Mouse (Mus musculus) midbrain, embryonic 16.5 days (tissue): ENCODE measurements around the gene Ankrd33. TPM values are rescaled to one million over a fixed set of nuclear protein-coding genes. Genes with fewer than 3 reads are reported as not detected.

Source experiments
- ATAC-seq: fragments of 200-750 bp; cut with Nextera tagmentation; 2 replicates; pipeline ENCODE4 v1.8.0; 2017; ENCODE audit warnings: moderate TSS enrichment
- H3K27ac ChIP-seq: fragments of 300-500 bp; sonication (generic); 2 replicates; pipeline ENCODE4 v1.5.1; 2014; ENCODE audit warnings: mild to moderate bottlenecking, low read length, mixed read lengths
- H3K27me3 ChIP-seq: fragments of 300-500 bp; sonication (generic); 2 replicates; pipeline ENCODE4 v1.6.1; 2014; ENCODE audit warnings: low read depth, low read length, mixed read lengths; ENCODE audit not compliant: control insufficient read depth, insufficient read depth
- H3K36me3 ChIP-seq: fragments of 300-500 bp; sonication (generic); 2 replicates; pipeline ENCODE4 v1.6.1; 2014; ENCODE audit warnings: mild to moderate bottlenecking, low read length, moderate library complexity, mixed read lengths; ENCODE audit not compliant: control insufficient read depth, insufficient read depth
- H3K4me1 ChIP-seq: fragments of 300-500 bp; sonication (generic); 2 replicates; pipeline ENCODE4 v1.6.1; 2014; ENCODE audit warnings: mild to moderate bottlenecking, low read length, mixed read lengths; ENCODE audit not compliant: control insufficient read depth, insufficient read depth
- H3K4me2 ChIP-seq: fragments of 300-500 bp; sonication (generic); 2 replicates; pipeline ENCODE4 v1.6.1; 2014; ENCODE audit warnings: mild to moderate bottlenecking, low read length, mixed read lengths
- H3K4me3 ChIP-seq: fragments of 300-500 bp; sonication (generic); 2 replicates; pipeline ENCODE4 v1.5.1; 2014; ENCODE audit warnings: low read depth, mild to moderate bottlenecking, low read length, moderate library complexity, mixed read lengths
- H3K9ac ChIP-seq: fragments of 300-500 bp; sonication (generic); 2 replicates; pipeline ENCODE4 v1.6.1; 2014; ENCODE audit warnings: low read depth, low read length, mixed read lengths
- H3K9me3 ChIP-seq: fragments of 300-500 bp; sonication (generic); replicated peaks from 2 replicates; pipeline ENCODE4 v1.6.1; 2014; ENCODE audit warnings: mild to moderate bottlenecking, low read length, mixed read lengths; ENCODE audit not compliant: control insufficient read depth, poor library complexity, severe bottlenecking
- WGBS: fragments of 180-500 bp; shearing (Covaris S2); extraction: QIAGEN DNeasy Blood & Tissue Kit; methylation state at CpG from one replicate; pipeline ENCODE4 v1.1.7; 2014; 5-methylcytosine and 5-hydroxymethylcytosine counted together
- polyA plus RNA-seq: library from polyadenylated mRNA; unstranded; fragments of >200 nt; fragmentation: Nextera tagmentation; extraction: Ambion mirVana; gene quantifications from 2 replicates; pipeline ENCODE4 v1.2.1, GENCODE M21; 2015

The Ankrd33 gene
- polyA plus RNA-seq, result not detected in 2 replicates

DNA sequence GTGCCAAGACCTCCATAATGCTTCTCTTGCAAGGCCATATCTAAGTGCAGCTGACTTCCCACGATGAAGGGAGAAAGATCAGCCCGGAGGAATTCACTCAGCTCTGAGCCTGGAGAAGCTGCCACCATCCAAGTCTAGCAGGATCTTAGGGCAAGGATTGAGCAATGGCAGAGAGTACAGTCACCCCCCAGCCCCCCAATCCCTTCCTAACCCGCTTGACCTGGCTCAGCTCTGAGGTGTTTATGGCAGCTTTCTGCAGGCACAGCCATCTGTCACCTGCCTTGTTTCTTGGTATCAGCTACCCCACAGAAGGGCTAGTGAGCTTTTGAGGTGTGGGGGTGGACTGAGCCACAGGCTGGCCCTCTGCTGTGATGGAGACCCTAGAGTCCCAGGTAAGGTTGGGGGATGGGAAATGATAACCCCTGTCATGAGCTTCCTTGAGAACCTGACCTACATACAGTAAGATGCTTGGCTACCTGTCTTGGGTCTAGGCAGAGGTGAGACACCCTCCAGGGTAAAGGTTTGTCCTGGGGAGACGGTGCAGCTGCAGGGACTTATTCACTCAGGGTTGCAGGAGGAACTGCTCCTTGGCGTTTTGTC, at the start of gene Ankrd33:
Gene Ankrd33, plus strand, starts transcription at position 245 of the 600 bp plus-strand sequence.
- no peaks in the 10 kb centered on the region for H3K4me1 ChIP-seq
- H3K27ac ChIP-seq, result no peak within 1 kb of the TSS
- no peak within 1 kb of the TSS for H3K4me3 ChIP-seq
- no peaks in the 10 kb centered on the region for H3K27me3 ChIP-seq
- WGBS, result 82% methylated on average over 5 of the region's 5 CpGs
- no peak within 1 kb of the TSS for H3K4me2 ChIP-seq
- no peaks in the 10 kb centered on the region for H3K36me3 ChIP-seq
- no peaks in the 10 kb centered on the region; the same call in 1 of the 2 replicates for H3K9me3 ChIP-seq
- no peak within 1 kb of the TSS for H3K9ac ChIP-seq
- no peak for ATAC-seq

DNA sequence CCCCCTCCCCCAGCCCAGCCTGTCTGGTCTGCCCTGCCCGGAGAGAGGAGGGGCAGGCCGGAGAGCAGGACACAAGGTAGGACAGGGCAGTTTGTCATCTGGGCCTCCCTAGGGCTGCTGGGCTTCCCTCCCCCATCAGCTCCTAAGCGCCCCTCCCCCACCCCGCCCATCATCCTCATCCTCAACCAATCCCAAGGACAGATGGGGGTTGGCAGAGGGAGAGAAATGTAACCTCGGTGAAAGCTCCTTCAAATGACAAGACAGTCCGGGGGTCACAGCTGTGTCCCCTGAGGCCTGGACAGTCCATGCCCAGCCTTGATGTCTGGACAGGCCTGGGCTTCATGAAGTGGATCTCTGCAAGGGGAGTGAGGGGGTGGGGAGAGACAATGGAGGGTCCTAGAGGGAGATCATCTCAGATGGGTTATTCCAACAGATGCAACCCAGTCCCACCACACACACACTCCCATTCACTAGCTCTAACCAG, 49.1 kb upstream of the Ankrd33 start:
- no peaks in the 10 kb centered on the region for H3K36me3 ChIP-seq
- H3K4me3 ChIP-seq, result no peak overlapping the region
- WGBS, result 10% methylated on average over 5 of the region's 6 CpGs
- H3K9ac ChIP-seq, result no peak overlapping the region
- H3K27ac ChIP-seq, result no peak overlapping the region
- H3K4me1 ChIP-seq, result peaks cover 9% of the 10 kb centered on the region; the same call in 1 of the 2 replicates
- H3K9me3 ChIP-seq, result no peaks in the 10 kb centered on the region
- H3K27me3 ChIP-seq, result no peaks in the 10 kb centered on the region
- no peak overlapping the region for H3K4me2 ChIP-seq
- no peak for ATAC-seq

DNA sequence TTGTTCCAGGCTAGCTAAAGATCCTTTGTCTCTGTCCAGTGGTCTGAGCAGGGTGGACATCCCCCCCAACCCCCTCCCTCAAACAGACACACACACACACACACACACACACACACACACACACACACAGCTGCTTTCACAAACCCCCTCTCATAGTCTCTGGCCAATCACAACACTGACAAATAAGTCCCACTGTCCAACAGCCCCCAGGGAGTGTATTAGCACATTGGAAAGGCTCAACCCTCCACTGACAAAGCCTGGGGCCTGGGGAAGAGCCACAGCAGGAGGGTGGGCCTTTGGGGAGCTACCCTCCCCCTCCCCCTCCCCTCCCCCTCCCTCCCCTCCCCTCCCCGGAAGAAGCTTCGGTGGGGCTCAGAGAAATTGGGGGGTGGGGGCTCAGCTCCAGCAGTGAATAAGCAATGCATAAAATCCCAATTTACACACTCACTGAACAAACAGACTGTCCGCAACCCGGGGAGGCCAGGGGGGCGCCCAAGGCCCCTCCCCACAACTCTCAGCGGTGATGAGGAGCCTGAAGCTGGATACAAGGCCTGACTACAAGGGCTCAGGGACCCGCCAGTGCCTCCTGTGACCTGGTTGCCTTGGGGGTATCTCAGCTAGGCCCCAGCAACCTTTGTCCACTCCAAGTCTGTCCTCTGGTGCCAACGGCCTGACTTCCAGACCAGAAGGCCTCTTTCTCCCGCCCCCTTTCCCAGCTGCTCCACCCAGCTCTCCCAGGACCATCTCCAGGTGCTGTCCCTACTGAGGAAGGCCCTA, 48.4 kb upstream of the Ankrd33 start:
- no peaks in the 10 kb centered on the region for H3K9me3 ChIP-seq
- H3K27me3 ChIP-seq, result no peaks in the 10 kb centered on the region
- no peaks in the 10 kb centered on the region for H3K36me3 ChIP-seq
- H3K9ac ChIP-seq, result no peak overlapping the region
- WGBS, result 22% methylated on average over 7 of the region's 9 CpGs
- no peak overlapping the region for H3K4me3 ChIP-seq
- H3K4me2 ChIP-seq, result no peak overlapping the region
- H3K27ac ChIP-seq, result no peak overlapping the region
- peaks cover 9% of the 10 kb centered on the region; the same call in 1 of the 2 replicates for H3K4me1 ChIP-seq
- ATAC-seq, result no peak

DNA sequence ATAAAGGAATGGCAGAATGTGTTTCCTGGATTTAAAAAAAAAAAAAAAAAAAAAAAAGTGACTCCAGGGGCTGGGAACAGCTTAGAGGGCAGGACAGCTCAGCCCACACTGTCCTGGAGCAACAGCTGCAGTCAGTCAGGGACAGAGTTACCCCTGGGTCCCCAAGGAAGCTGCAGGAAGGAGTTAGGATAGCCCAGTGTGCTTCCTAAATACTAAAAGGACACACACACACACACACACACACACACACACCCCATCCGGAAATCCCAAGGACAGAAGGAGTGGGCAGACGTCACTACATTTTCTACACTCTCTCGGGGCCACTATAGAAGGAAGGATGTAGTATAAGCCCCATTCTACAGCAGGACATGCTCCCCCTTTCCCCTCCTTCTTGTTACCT, 47.5 kb upstream of the Ankrd33 start:
- no peak for ATAC-seq
- no peaks in the 10 kb centered on the region for H3K9me3 ChIP-seq
- no peak overlapping the region for H3K27ac ChIP-seq
- WGBS, result 40% methylated on average over 3 of the region's 3 CpGs
- H3K4me3 ChIP-seq, result no peak overlapping the region
- H3K9ac ChIP-seq, result no peak overlapping the region
- H3K4me1 ChIP-seq, result peaks cover 9% of the 10 kb centered on the region; the same call in 1 of the 2 replicates
- no peaks in the 10 kb centered on the region for H3K27me3 ChIP-seq
- no peak overlapping the region for H3K4me2 ChIP-seq
- H3K36me3 ChIP-seq, result no peaks in the 10 kb centered on the region

DNA sequence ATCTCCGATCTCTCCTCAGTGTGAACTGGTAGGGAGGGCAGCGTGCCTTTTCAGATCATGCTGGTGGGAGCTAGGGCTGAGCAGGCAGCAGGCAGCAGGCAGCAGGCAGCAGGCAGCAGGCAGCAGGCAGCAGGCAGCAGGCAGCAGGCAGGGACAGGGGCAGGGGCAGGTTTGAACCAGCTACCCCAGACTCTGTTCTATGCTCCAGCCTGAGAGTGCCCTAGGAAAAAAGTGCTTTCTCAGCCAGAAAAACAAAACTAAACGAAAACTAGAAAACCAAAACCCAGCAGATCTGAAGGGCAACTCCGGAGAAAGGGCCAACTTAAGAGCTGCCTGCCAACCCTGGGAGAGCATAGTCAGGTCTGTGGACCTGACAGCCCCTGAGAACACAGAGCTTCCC, 46.9 kb upstream of the Ankrd33 start:
- H3K27ac ChIP-seq, result no peak overlapping the region

DNA sequence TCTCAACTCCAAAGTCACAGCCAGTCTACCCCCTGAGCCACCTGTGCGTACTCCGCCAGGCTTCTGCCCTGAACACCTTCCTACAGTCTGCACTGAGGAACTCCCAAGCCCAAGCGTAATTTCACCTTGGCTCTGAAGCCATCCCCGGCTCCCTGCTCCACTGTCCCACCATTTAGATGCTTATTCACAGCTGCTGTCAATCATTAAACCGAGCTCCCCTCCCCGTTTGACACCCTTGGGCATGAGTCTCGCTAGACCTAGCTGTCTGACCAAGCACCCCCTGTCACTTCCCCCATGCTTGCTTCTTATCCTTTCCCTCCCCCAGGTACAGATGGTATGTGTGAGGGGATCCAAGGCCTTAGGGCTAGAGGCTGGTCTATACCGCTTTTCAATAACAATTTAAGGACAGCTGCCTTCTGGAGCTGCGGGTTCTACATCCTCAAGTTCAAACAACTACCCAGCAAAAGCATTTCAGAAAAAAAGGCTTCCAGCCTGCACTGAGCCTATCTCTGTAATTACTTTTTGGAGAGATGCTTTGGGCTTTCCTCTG, 45.8 kb upstream of the Ankrd33 start:
- Histone ChIP-seq H3K27me3 (no peaks in the 10 kb centered on the region), H3K9me3 (no peaks in the 10 kb centered on the region), H3K9ac (no peak overlapping the region), H3K4me3 (no peak overlapping the region), H3K27ac (no peak overlapping the region), H3K4me1 (peaks cover 9% of the 10 kb centered on the region; the same call in 1 of the 2 replicates), H3K4me2 (no peak overlapping the region), H3K36me3 (no peaks in the 10 kb centered on the region)
- no peak for ATAC-seq
- 46% methylated on average over 9 of the region's 9 CpGs for WGBS

More for the DNA sequence above, 46.9 kb upstream of the Ankrd33 start:
- H3K36me3 ChIP-seq, result no peaks in the 10 kb centered on the region
- no peak for ATAC-seq
- H3K4me1 ChIP-seq, result peaks cover 9% of the 10 kb centered on the region; the same call in 1 of the 2 replicates
- H3K4me2 ChIP-seq, result no peak overlapping the region
- no peak overlapping the region for H3K9ac ChIP-seq
- H3K27me3 ChIP-seq, result no peaks in the 10 kb centered on the region
- WGBS, result 43% methylated on average over 4 of the region's 4 CpGs
- H3K9me3 ChIP-seq, result no peaks in the 10 kb centered on the region
- no peak overlapping the region for H3K4me3 ChIP-seq

DNA sequence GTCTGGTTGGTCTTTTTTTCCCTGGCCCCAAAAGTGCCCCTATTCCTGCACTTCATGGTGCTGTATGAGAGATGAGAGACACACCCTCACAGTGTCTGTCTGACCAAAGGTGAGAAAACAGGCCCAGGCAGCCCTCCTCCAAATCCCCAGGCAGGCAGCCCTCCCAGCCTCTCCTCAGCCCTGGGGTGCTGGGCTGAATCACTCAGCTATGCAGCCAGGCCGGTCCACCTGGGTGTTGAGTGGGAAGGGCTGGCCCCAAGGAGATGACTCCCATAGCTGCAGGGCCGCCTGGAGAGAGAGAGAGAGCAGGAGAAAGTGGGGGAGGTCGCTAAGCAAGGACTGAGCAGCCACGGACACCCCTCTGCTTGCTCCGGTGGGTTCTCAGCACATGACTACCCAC, 44.8 kb upstream of the Ankrd33 start:
- no peak overlapping the region for H3K27ac ChIP-seq
- H3K4me2 ChIP-seq, result no peak overlapping the region
- H3K27me3 ChIP-seq, result no peaks in the 10 kb centered on the region
- no peak overlapping the region for H3K4me3 ChIP-seq
- 42% methylated on average over 5 of the region's 5 CpGs for WGBS
- H3K36me3 ChIP-seq, result no peaks in the 10 kb centered on the region
- H3K9ac ChIP-seq, result no peak overlapping the region
- ATAC-seq, result no peak
- H3K9me3 ChIP-seq, result no peaks in the 10 kb centered on the region
- peaks cover 11% of the 10 kb centered on the region; the same call in 1 of the 2 replicates for H3K4me1 ChIP-seq

DNA sequence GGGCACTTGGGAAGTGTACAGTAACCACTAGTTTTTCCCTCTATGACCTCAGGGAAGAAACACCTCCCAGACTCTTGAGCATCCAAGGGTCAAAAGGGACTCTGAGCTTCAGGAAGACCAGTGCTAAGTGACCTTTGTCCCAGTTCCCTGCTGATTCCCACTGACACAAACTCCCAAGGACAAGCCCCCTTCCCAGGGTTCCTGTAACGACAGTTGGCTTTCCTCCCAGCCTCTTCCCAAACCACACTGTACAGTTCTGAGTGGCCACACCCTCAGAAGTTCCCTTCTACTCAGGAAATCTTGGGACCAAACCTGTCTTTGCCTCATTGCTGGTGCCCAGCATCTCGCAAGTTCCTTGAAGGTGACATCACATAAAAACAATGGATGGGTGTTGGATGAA, 42.8 kb upstream of the Ankrd33 start:
- Histone ChIP-seq H3K9ac (no peak overlapping the region), H3K4me1 (peaks cover 16% of the 10 kb centered on the region), H3K4me3 (no peak overlapping the region), H3K27ac (no peak overlapping the region), H3K9me3 (no peaks in the 10 kb centered on the region), H3K36me3 (no peaks in the 10 kb centered on the region), H3K27me3 (no peaks in the 10 kb centered on the region), H3K4me2 (no peak overlapping the region)
- 74% methylated on average over 2 of the region's 2 CpGs for WGBS
- ATAC-seq, result no peak

DNA sequence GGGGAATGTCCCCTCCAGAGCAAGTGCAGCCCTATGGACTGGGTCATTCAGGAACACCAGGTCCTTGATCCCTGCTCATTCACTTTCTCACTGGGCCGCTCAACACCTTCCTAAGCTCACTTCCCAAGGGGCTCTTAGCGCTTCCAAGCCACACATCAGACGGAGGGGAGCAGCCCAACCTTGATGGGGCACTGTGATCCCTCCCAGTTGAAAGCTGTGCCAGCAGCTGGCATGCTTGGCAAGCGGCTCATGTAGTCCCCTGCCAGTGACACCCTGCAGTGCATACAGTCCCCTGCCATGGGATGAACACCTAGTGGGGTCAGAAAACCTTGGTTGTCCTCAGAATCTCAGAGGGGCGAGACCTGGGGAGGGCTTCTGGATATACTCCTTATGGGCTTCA, 41.5 kb upstream of the Ankrd33 start:
- H3K4me2 ChIP-seq, result no peak overlapping the region
- H3K9ac ChIP-seq, result no peak overlapping the region
- 68% methylated on average over 5 of the region's 5 CpGs for WGBS
- H3K4me1 ChIP-seq, result peaks cover 25% of the 10 kb centered on the region
- H3K27ac ChIP-seq, result no peak overlapping the region
- H3K36me3 ChIP-seq, result no peaks in the 10 kb centered on the region
- H3K4me3 ChIP-seq, result no peak overlapping the region
- H3K27me3 ChIP-seq, result peaks cover 4% of the 10 kb centered on the region; the same call in 1 of the 2 replicates
- ATAC-seq, result no peak
- H3K9me3 ChIP-seq, result no peaks in the 10 kb centered on the region
